Mouse (Mus musculus): ENCODE results near the gene Gpatch3.

DNA sequence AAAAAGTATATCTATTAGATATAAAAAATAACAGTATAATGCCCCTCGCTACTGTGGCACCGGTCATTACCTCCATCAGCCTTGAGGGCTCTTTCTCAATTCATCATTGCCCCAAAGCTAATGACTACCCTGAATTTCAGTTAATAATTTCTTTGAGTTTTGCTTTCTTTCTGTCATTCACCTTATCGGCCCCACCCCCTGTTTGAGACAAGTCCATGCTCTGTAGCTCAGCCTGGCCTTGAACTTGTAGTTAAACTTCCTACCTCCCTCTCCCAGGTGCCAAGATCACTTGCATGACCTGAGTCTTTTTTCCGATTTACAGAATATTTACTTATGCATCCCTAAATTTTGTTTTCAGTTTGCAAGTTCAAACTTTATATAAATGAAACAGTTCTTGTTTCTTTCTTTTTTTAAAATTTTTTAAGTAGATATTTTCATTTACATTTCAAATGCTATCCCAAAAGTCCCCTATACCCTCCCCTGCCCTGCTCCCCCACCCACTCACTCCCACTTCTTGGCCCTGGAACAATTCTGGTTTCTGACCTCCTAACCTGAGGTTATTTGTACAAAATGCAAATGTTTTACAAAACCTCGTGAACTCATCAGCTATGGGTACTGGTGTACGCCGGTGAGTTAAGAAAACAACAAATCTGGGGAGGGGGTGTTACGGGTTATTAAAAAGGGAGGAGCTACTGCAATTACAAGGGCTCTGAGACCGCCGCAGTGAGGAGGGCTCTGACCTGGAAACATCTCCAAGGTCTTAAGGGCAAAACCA, 5.1 kb upstream of the Gpatch3 start:
- TF ChIP-seq CTCF (IDR thresholded peaks at IDR 0.05; ENCODE audit: control insufficient read depth, insufficient read depth, insufficient replicate concordance, low read depth, low read length) (no peak), POLR2A (IDR thresholded peaks at IDR 0.05; ENCODE audit: control insufficient read depth, low read depth, low read length) (no peak)

Data from testis, adult 2 months (tissue).